Mouse (Mus musculus): ENCODE measurements around the gene Lmo1.
"Not testable (repeated sequence)": the region's sequence is repeated elsewhere in the genome, so short reads cannot be mapped to it uniquely, and the experiment has no call there.

The Lmo1 gene

GRCm38 (mm10) chr7:109174337-109174948 lies 564 bp downstream of the Lmo1 start:
- peak in 1 of 2 experiments; percentile 11 for DNase-seq

GRCm38 (mm10) chr7:109171874-109172273 lies 3.1 kb downstream of the Lmo1 start:
- DNase-seq, result no peak

- DNase-seq, result peak; percentile 53 to 72
These were observed 4.6 kb downstream of the Lmo1 start for GRCm38 (mm10) chr7:109170441-109170820.

GRCm38 (mm10) chr7:109169505-109170440 lies 5.2 kb downstream of the Lmo1 start:
- DNase-seq, result no peak

- DNase-seq, result no peak
These were observed 6.3 kb downstream of the Lmo1 start for GRCm38 (mm10) chr7:109168716-109169115.

GRCm38 (mm10) chr7:109165931-109166585 lies 8.9 kb downstream of the Lmo1 start:
- no peak for DNase-seq

GRCm38 (mm10) chr7:109154331-109154730 lies 20.7 kb downstream of the Lmo1 start:
- DNase-seq, result no peak

GRCm38 (mm10) chr7:109153538-109153937 lies 21.5 kb downstream of the Lmo1 start:
- DNase-seq, result no peak

- no peak for DNase-seq
These were observed 23.9 kb downstream of the Lmo1 start for GRCm38 (mm10) chr7:109151088-109151487.

GRCm38 (mm10) chr7:109145211-109145610 lies 29.8 kb downstream of the Lmo1 start:
- DNase-seq, result no peak

- DNase-seq, result no peak
These were observed 30.3 kb downstream of the Lmo1 start for GRCm38 (mm10) chr7:109144705-109145104.

GRCm38 (mm10) chr7:109142564-109142963 lies 32.4 kb downstream of the Lmo1 start:
- DNase-seq, result no peak

- no peak for DNase-seq
These were observed 33.3 kb downstream of the Lmo1 start for GRCm38 (mm10) chr7:109141753-109142152.

GRCm38 (mm10) chr7:109141054-109141453 lies 34.0 kb downstream of the Lmo1 start:
- DNase-seq, result no peak

- DNase-seq, result peak; percentile 73 to 89
These were observed 35.6 kb downstream of the Lmo1 start for GRCm38 (mm10) chr7:109139405-109139804.

- no peak for DNase-seq
These were observed 37.6 kb downstream of the Lmo1 start for GRCm38 (mm10) chr7:109137441-109137840.

- DNase-seq, result no peak
These were observed 43.4 kb downstream of the Lmo1 start for GRCm38 (mm10) chr7:109131565-109131964.

- no peak for DNase-seq
These were observed 44.9 kb downstream of the Lmo1 start for GRCm38 (mm10) chr7:109129946-109130686.

- DNase-seq, result no peak
These were observed 45.6 kb downstream of the Lmo1 start for GRCm38 (mm10) chr7:109129442-109129841.

- DNase-seq, result no peak
These were observed 59.1 kb downstream of the Lmo1 start for GRCm38 (mm10) chr7:109115929-109116328.

- not testable (repeated sequence) for DNase-seq
These were observed 59.5 kb downstream of the Lmo1 start for GRCm38 (mm10) chr7:109115488-109115887.

- DNase-seq, result no peak
These were observed 60.1 kb downstream of the Lmo1 start for GRCm38 (mm10) chr7:109114950-109115349.

- DNase-seq, result no peak
These were observed 64.0 kb downstream of the Lmo1 start for GRCm38 (mm10) chr7:109111000-109111399.

All from kidney, adult 8-10 months (tissue).